Mouse (Mus musculus): ENCODE results near the gene Slc25a19. TPM values are rescaled to one million over a fixed set of nuclear protein-coding genes. Genes with fewer than 3 reads are reported as not detected.

The Slc25a19 gene
- polyA plus RNA-seq, 1 experiment from 2014 or later = 49.7 TPM

DNA sequence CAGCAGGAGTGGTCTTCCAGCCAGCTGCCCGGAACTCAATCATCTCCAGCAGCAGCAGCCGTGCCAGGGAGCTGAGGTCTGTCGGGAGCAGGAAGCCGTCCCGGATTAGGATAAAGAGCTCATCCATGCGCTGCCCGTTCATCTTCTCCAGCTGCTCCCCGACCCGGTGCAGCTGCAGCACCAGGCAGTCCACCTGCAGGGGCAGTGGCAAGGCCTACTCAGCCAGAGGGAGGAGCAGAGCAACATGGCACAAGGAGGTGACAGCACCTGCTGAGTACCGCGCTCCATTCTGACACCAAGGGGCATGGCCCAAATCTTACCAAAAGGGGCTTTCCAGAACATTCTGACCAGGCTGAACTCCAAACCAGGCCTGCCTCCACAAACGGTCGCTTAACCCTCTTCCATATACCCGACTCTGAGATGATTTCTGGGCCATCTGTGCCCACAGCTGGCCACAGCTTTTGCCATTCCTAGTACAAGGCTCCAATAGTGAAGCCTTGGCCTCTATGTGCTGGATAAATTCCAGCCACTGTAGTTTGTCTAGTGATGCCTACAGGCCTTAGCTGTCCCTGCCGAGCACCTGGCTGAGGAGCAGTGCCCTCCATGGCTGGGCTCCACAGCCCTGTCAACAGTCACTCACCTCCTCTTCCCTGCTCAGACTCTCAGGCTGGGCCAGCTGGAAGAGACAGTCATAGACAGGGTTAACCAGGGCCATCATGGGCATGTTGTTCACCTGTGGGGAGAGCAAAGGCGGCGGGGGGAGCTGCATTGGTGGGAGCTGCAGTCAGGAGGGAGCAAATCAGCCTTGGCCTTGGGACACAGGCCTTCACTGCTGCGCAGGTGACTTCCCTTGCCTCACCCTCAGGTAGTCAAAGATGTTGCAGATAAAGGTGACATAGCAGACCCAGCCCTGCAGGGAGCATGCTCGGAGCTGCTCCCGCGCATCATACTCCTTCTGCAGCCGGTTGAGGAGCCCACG is 19.4 kb downstream of the Slc25a19 start:
- ATAC-seq (replicated peaks; ENCODE audit: low FRiP score, low read depth) (no peak), DNase-seq (ENCODE audit: low spot score) (no peak)
- no peaks in the 10 kb centered on the region for H3K27me3 ChIP-seq (ENCODE audit: insufficient read depth, low read length)
- H3K36me3 ChIP-seq (ENCODE audit: insufficient read depth, low read length) = peaks cover 32% of the 10 kb centered on the region
- H3K4me2 ChIP-seq (ENCODE audit: low read length) = no peak overlapping the region
- H3K4me1 ChIP-seq (replicated peaks; ENCODE audit: insufficient read depth, low read length) = peaks cover 16% of the 10 kb centered on the region; the same call in 1 of the 2 replicates
- WGBS = 81% methylated on average over 23 of the region's 23 CpGs
- TF ChIP-seq CTCF (IDR thresholded peaks at IDR 0.05; ENCODE audit: low read depth) = no peak
- 0 out of 2 replicates have a peak overlapping the region, but pooled peaks have one; percentile 13 for H3K27ac ChIP-seq
- no peak overlapping the region for H3K4me3 ChIP-seq (replicated peaks; ENCODE audit: low read depth, low read length)
- H3K9ac ChIP-seq (ENCODE audit: low read depth, low read length) = no peak overlapping the region
- no peaks in the 10 kb centered on the region for H3K9me3 ChIP-seq (replicated peaks; ENCODE audit: low read length)

GRCm38 (mm10) chr11:115606733-115607132 is 21.4 kb downstream of the Slc25a19 start:
- H3K4me3 ChIP-seq (replicated peaks; ENCODE audit: low read depth, low read length) = no peak overlapping the region
- H3K4me1 ChIP-seq (replicated peaks; ENCODE audit: insufficient read depth, low read length) = peaks cover 16% of the 10 kb centered on the region
- H3K9me3 ChIP-seq (replicated peaks; ENCODE audit: low read length) = no peaks in the 10 kb centered on the region
- no peak overlapping the region for H3K9ac ChIP-seq (ENCODE audit: low read depth, low read length)
- H3K27me3 ChIP-seq (ENCODE audit: insufficient read depth, low read length) = no peaks in the 10 kb centered on the region
- no peak overlapping the region for H3K4me2 ChIP-seq (ENCODE audit: low read length)
- no peak for ATAC-seq (replicated peaks; ENCODE audit: low FRiP score, low read depth)
- H3K27ac ChIP-seq = no peak overlapping the region
- H3K36me3 ChIP-seq (ENCODE audit: insufficient read depth, low read length) = peaks cover 32% of the 10 kb centered on the region
- WGBS = 93% methylated on average over 18 of the region's 18 CpGs
- TF ChIP-seq CTCF (IDR thresholded peaks at IDR 0.05; ENCODE audit: low read depth) = no peak
- DNase-seq (ENCODE audit: low spot score) = no peak

DNA sequence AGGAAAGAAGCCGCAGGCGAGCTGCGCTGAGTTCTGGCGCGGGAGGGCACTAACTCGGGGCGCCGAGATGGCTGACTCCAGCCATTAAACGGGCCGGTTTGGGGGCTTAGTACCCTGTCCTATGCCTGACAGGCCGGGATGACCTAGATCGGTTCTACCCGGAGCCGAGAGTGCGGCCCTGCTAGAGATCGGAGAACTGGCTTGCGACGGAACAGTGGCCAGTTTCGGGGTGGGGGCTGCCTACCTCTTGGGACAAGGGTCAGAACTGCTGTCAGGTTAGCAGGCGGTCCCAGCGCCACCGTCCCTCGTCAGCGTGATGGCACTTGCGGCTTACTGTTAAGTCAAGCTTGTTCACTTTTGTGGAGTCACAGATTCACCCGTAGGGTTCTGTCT is 23.8 kb downstream of the Slc25a19 start:
- 0% methylated on average over 26 of the region's 26 CpGs for WGBS
- DNase-seq (ENCODE audit: low spot score) = no peak

GRCm38 (mm10) chr11:115603476-115604303 is 24.4 kb downstream of the Slc25a19 start, which contains the start of the genes Mrps7 and Gga3:
Gene Mrps7, plus strand, starts transcription at chr11:115603925.
Gene Gga3, minus strand, starts transcription at chr11:115604051.
- Histone ChIP-seq H3K27me3 (ENCODE audit: insufficient read depth, low read length) (no peaks in the 10 kb centered on the region), H3K36me3 (ENCODE audit: insufficient read depth, low read length) (peaks cover 29% of the 10 kb centered on the region), H3K4me3 (replicated peaks; ENCODE audit: low read depth, low read length) (peak within 1 kb of the TSS; percentile 98), H3K4me2 (ENCODE audit: low read length) (peak within 1 kb of the TSS; percentile 96), H3K27ac (peak within 1 kb of the TSS; percentile 96), H3K9me3 (replicated peaks; ENCODE audit: low read length) (no peaks in the 10 kb centered on the region), H3K9ac (ENCODE audit: low read depth, low read length) (peak within 1 kb of the TSS; percentile 97), H3K4me1 (replicated peaks; ENCODE audit: insufficient read depth, low read length) (peaks cover 14% of the 10 kb centered on the region)
- DNase-seq (ENCODE audit: low spot score) (peak; percentile 95), ATAC-seq (replicated peaks; ENCODE audit: low FRiP score, low read depth) (peak; percentile 97)
- under 1% methylated on average over 82 of the region's 93 CpGs for WGBS
- TF ChIP-seq CTCF (IDR thresholded peaks at IDR 0.05; ENCODE audit: low read depth) = no peak

More for the DNA sequence above, 23.8 kb downstream of the Slc25a19 start:
- peaks cover 32% of the 10 kb centered on the region for H3K36me3 ChIP-seq (ENCODE audit: insufficient read depth, low read length)
- no peaks in the 10 kb centered on the region for H3K9me3 ChIP-seq (replicated peaks; ENCODE audit: low read length)
- H3K4me2 ChIP-seq (ENCODE audit: low read length) = peak overlapping the region; percentile 96
- peaks cover 14% of the 10 kb centered on the region for H3K4me1 ChIP-seq (replicated peaks; ENCODE audit: insufficient read depth, low read length)
- peak overlapping the region; percentile 97 for H3K9ac ChIP-seq (ENCODE audit: low read depth, low read length)
- H3K27me3 ChIP-seq (ENCODE audit: insufficient read depth, low read length) = no peaks in the 10 kb centered on the region
- no peak for TF ChIP-seq CTCF (IDR thresholded peaks at IDR 0.05; ENCODE audit: low read depth)
- ATAC-seq (replicated peaks; ENCODE audit: low FRiP score, low read depth) = peak; percentile 25
- peak overlapping the region; percentile 98 for H3K4me3 ChIP-seq (replicated peaks; ENCODE audit: low read depth, low read length)
- H3K27ac ChIP-seq = peak overlapping the region; percentile 96

DNA sequence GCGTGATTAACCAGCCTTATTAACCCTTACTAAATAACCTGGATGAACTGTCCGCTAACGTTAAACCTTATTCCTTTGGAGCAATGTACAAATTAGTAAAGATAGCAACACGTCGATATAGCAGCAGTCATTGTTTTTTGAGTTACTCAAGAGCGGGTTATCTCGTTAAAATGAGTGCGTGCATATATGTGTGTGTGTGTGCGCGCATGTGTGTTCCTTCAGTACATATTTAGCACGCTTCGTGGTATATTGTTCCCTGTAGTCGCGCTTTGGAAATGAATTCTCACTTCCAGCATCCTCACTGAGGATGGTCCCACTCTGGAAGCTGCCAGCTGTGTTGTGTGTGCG is 25.0 kb downstream of the Slc25a19 start:
- Histone ChIP-seq H3K36me3 (ENCODE audit: insufficient read depth, low read length) (peaks cover 23% of the 10 kb centered on the region), H3K9ac (ENCODE audit: low read depth, low read length) (peak overlapping the region; percentile 97), H3K27ac (peak overlapping the region; percentile 96), H3K4me3 (replicated peaks; ENCODE audit: low read depth, low read length) (peak overlapping the region; percentile 98), H3K4me1 (replicated peaks; ENCODE audit: insufficient read depth, low read length) (peaks cover 14% of the 10 kb centered on the region), H3K27me3 (ENCODE audit: insufficient read depth, low read length) (no peaks in the 10 kb centered on the region), H3K9me3 (replicated peaks; ENCODE audit: low read length) (no peaks in the 10 kb centered on the region), H3K4me2 (ENCODE audit: low read length) (peak overlapping the region; percentile 96)
- no peak for DNase-seq (ENCODE audit: low spot score)
- ATAC-seq (replicated peaks; ENCODE audit: low FRiP score, low read depth) = no peak
- TF ChIP-seq CTCF (IDR thresholded peaks at IDR 0.05; ENCODE audit: low read depth) = no peak
- 2% methylated on average over 15 of the region's 15 CpGs for WGBS

GRCm38 (mm10) chr11:115601174-115601573 is 26.9 kb downstream of the Slc25a19 start:
- Histone ChIP-seq H3K4me1 (replicated peaks; ENCODE audit: insufficient read depth, low read length) (peaks cover 14% of the 10 kb centered on the region), H3K27me3 (ENCODE audit: insufficient read depth, low read length) (no peaks in the 10 kb centered on the region), H3K27ac (no peak overlapping the region), H3K4me3 (replicated peaks; ENCODE audit: low read depth, low read length) (no peak overlapping the region), H3K9ac (ENCODE audit: low read depth, low read length) (no peak overlapping the region), H3K36me3 (ENCODE audit: insufficient read depth, low read length) (peaks cover 14% of the 10 kb centered on the region), H3K9me3 (replicated peaks; ENCODE audit: low read length) (no peaks in the 10 kb centered on the region), H3K4me2 (ENCODE audit: low read length) (no peak overlapping the region)
- DNase-seq (ENCODE audit: low spot score) (no peak), ATAC-seq (replicated peaks; ENCODE audit: low FRiP score, low read depth) (no peak)
- WGBS = 68% methylated on average over 4 of the region's 4 CpGs
- no peak for TF ChIP-seq CTCF (IDR thresholded peaks at IDR 0.05; ENCODE audit: low read depth)

Data from kidney, postnatal 0 days (tissue).